Mouse (Mus musculus) embryonic facial prominence, embryonic 12.5 days (tissue): ENCODE data around the gene Heph. TPM values are rescaled to one million over a fixed set of nuclear protein-coding genes. Genes with fewer than 3 reads are reported as not detected.
"Not testable (repeated sequence)": the region's sequence is repeated elsewhere in the genome, so short reads cannot be mapped to it uniquely, and the experiment has no call there.

Experiments used
- ATAC-seq: fragments of 200-750 bp; cut with Nextera tagmentation; 2 replicates; pipeline ENCODE4 v1.8.0; 2017; ENCODE audit not compliant: insufficient number of reproducible peaks, insufficient read depth, low FRiP score, low TSS enrichment
- H3K27ac ChIP-seq: fragments of 300-500 bp; sonication (generic); 2 replicates; pipeline ENCODE4 v1.5.1; 2016; ENCODE audit warnings: mild to moderate bottlenecking
- H3K27me3 ChIP-seq: fragments of 300-500 bp; sonication (generic); 2 replicates; pipeline ENCODE4 v1.6.1; 2016; ENCODE audit warnings: mild to moderate bottlenecking, moderate library complexity
- H3K36me3 ChIP-seq: fragments of 300-500 bp; sonication (generic); 2 replicates; pipeline ENCODE4 v1.6.1; 2016; ENCODE audit warnings: mild to moderate bottlenecking
- H3K4me1 ChIP-seq: fragments of 300-500 bp; sonication (generic); 2 replicates; pipeline ENCODE4 v1.6.1; 2016
- H3K4me2 ChIP-seq: fragments of 300-500 bp; sonication (generic); replicated peaks from 2 replicates; pipeline ENCODE4 v1.6.1; 2016; ENCODE audit warnings: mild to moderate bottlenecking, moderate library complexity
- H3K4me3 ChIP-seq: fragments of 300-500 bp; sonication (generic); 2 replicates; pipeline ENCODE4 v1.5.1; 2016; ENCODE audit warnings: mild to moderate bottlenecking
- H3K9ac ChIP-seq: fragments of 300-500 bp; sonication (generic); 2 replicates; pipeline ENCODE4 v1.6.1; 2016; ENCODE audit warnings: mild to moderate bottlenecking, moderate library complexity
- H3K9me3 ChIP-seq: fragments of 300-500 bp; sonication (generic); 2 replicates; pipeline ENCODE4 v1.6.1; 2016; ENCODE audit warnings: mild to moderate bottlenecking, moderate library complexity
- WGBS: fragments of 180-500 bp; shearing (Covaris S2); methylation state at CpG from one replicate; pipeline ENCODE4 v1.1.7; 2016; 5-methylcytosine and 5-hydroxymethylcytosine counted together
- polyA plus RNA-seq: library from polyadenylated mRNA; unstranded; fragments of >200 nt; fragmentation: Nextera tagmentation; extraction: Ambion mirVana; gene quantifications from 2 replicates; pipeline ENCODE4 v1.2.1, GENCODE M21; 2016

The Heph gene
- polyA plus RNA-seq = 30.3 and 32.0 TPM in 2 replicates

GRCm38 (mm10) chrX:96455149-96455548 lies at the start of gene Heph:
TSS of gene Heph (plus strand) at chrX:96455359.
- no peak for ATAC-seq
- H3K27ac ChIP-seq = no peak within 1 kb of the TSS
- H3K9me3 ChIP-seq = no peaks in the 10 kb centered on the region
- H3K27me3 ChIP-seq = no peaks in the 10 kb centered on the region
- 55% methylated on average over 2 of the region's 2 CpGs for WGBS
- H3K36me3 ChIP-seq = no peaks in the 10 kb centered on the region
- no peaks in the 10 kb centered on the region for H3K4me1 ChIP-seq
- no peak within 1 kb of the TSS for H3K9ac ChIP-seq
- H3K4me3 ChIP-seq = peak within 1 kb of the TSS; percentile 35
- H3K4me2 ChIP-seq = peak within 1 kb of the TSS; percentile 24; the same call in 1 of the 2 replicates

- not testable (repeated sequence) for H3K4me2 ChIP-seq, H3K27ac ChIP-seq, H3K9ac ChIP-seq, H3K27me3 ChIP-seq, ATAC-seq, H3K9me3 ChIP-seq, H3K4me3 ChIP-seq, H3K36me3 ChIP-seq, H3K4me1 ChIP-seq
- WGBS = 74% methylated on average over 4 of the region's 4 CpGs
These were observed 39.8 kb upstream of the Heph start for GRCm38 (mm10) chrX:96415351-96415750.

GRCm38 (mm10) chrX:96416970-96417369 lies 38.2 kb upstream of the Heph start:
- no peaks in the 10 kb centered on the region for H3K9me3 ChIP-seq
- WGBS = 86% methylated on average over 1 of the region's 1 CpGs
- H3K4me2 ChIP-seq = no peak overlapping the region
- H3K4me1 ChIP-seq = no peaks in the 10 kb centered on the region
- H3K4me3 ChIP-seq = no peak overlapping the region
- no peaks in the 10 kb centered on the region for H3K36me3 ChIP-seq
- no peak overlapping the region for H3K9ac ChIP-seq
- H3K27me3 ChIP-seq = no peaks in the 10 kb centered on the region
- H3K27ac ChIP-seq = no peak overlapping the region
- ATAC-seq = no peak

- Histone ChIP-seq H3K9me3 (no peaks in the 10 kb centered on the region), H3K9ac (no peak overlapping the region), H3K27ac (no peak overlapping the region), H3K4me2 (no peak overlapping the region), H3K36me3 (no peaks in the 10 kb centered on the region), H3K27me3 (no peaks in the 10 kb centered on the region), H3K4me1 (no peaks in the 10 kb centered on the region), H3K4me3 (no peak overlapping the region)
- WGBS = 56% methylated on average over 1 of the region's 1 CpGs
- ATAC-seq = no peak
These were observed 37.4 kb upstream of the Heph start for GRCm38 (mm10) chrX:96417733-96418132.

GRCm38 (mm10) chrX:96419383-96419782 lies 35.8 kb upstream of the Heph start:
- no peak overlapping the region for H3K4me2 ChIP-seq
- no peaks in the 10 kb centered on the region for H3K9me3 ChIP-seq
- no peaks in the 10 kb centered on the region for H3K27me3 ChIP-seq
- H3K4me1 ChIP-seq = no peaks in the 10 kb centered on the region
- H3K9ac ChIP-seq = no peak overlapping the region
- no peak for ATAC-seq
- no peaks in the 10 kb centered on the region for H3K36me3 ChIP-seq
- no peak overlapping the region for H3K27ac ChIP-seq
- no peak overlapping the region for H3K4me3 ChIP-seq

GRCm38 (mm10) chrX:96456201-96456963 lies 1.2 kb downstream of the Heph start, which contains the start of gene Hsf3:
TSS of gene Hsf3 (minus strand) at chrX:96456294.
- peak within 1 kb of the TSS; percentile 35 for H3K4me3 ChIP-seq
- H3K36me3 ChIP-seq = no peaks in the 10 kb centered on the region
- H3K9ac ChIP-seq = peak within 1 kb of the TSS; percentile 25; the same call in 1 of the 2 replicates
- no peak for ATAC-seq
- H3K4me1 ChIP-seq = no peaks in the 10 kb centered on the region
- H3K9me3 ChIP-seq = no peaks in the 10 kb centered on the region
- 21% methylated on average over 9 of the region's 9 CpGs for WGBS
- H3K4me2 ChIP-seq = peak within 1 kb of the TSS; percentile 24
- no peak within 1 kb of the TSS for H3K27ac ChIP-seq
- H3K27me3 ChIP-seq = no peaks in the 10 kb centered on the region

GRCm38 (mm10) chrX:96501580-96501979 lies 46.4 kb downstream of the Heph start:
- Histone ChIP-seq H3K4me2 (no peak overlapping the region), H3K4me3 (no peak overlapping the region), H3K36me3 (no peaks in the 10 kb centered on the region), H3K4me1 (no peaks in the 10 kb centered on the region), H3K9ac (no peak overlapping the region), H3K27ac (no peak overlapping the region), H3K9me3 (no peaks in the 10 kb centered on the region), H3K27me3 (no peaks in the 10 kb centered on the region)
- no peak for ATAC-seq
- 63% methylated on average over 1 of the region's 1 CpGs for WGBS

Other genes with a start within 250 kb of the Heph start
- not detected in 2 replicates for gene Vsig4, start 161.9 kb upstream of the Heph start, polyA plus RNA-seq
- gene Hsf3, start 935 bp downstream of the Heph start, polyA plus RNA-seq = 0.10 TPM in 1 of 2 replicates, not detected in the other